Mouse (Mus musculus): ENCODE measurements around the gene Pnmal1. TPM values are rescaled to one million over a fixed set of nuclear protein-coding genes. Genes with fewer than 3 reads are reported as not detected.
"Not testable (repeated sequence)": the region's sequence is repeated elsewhere in the genome, so short reads cannot be mapped to it uniquely, and the experiment has no call there.

Pnmal1 gene
- polyA plus RNA-seq, 1 experiment, result not detected

DNA sequence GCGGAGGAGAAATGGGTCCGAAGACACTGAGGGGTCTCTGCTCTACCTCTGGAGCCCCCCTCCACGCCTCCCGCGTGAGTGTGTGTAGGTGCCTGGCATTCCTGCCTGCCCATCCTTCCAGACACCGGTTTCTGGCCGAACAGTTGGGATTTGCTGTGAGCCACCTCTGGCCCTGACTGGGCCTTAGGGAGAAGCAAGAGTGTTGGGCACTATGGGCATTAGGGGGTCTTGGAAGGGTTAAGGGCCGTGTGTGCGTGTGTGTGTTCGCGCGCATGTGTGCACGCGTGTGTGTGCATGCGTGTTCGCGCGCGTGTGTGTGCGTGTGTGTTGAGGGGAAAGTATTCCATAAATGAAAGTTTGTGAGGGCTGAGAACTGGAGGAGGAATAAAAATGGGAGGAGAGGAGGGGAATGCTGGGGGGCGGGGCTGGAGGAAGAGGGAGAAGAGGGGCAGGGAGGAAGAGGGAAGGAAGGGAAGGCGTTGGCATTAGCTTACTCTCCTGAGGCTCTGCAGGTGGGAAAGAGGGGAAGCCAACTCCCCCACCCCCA lies 12.1 kb upstream of the Pnmal1 start:
- H3K79me3 ChIP-seq (ENCODE audit: low read depth), result no peaks in the 10 kb centered on the region
- no peaks in the 10 kb centered on the region for H3K27me3 ChIP-seq (ENCODE audit: control insufficient read depth, insufficient read depth, insufficient read length)
- H3K4me3 ChIP-seq (ENCODE audit: insufficient read depth, poor library complexity, severe bottlenecking), result no peak overlapping the region
- TF ChIP-seq MYOD1 (IDR thresholded peaks at IDR 0.05; ENCODE audit: control insufficient read depth, insufficient read length, low read depth) (no peak), CEBPB (IDR thresholded peaks at IDR 0.05; ENCODE audit: low read depth) (no peak), CTCF (IDR thresholded peaks at IDR 0.05; ENCODE audit: control insufficient read depth, insufficient read depth, insufficient read length) (no peak), FOSL1 (IDR thresholded peaks at IDR 0.05; ENCODE audit: insufficient read depth, low read length, poor library complexity, severe bottlenecking) (no peak), MAX (IDR thresholded peaks at IDR 0.05) (no peak), MYOG (IDR thresholded peaks at IDR 0.05; ENCODE audit: control insufficient read depth, extremely low read depth, insufficient read length) (no peak), USF1 (IDR thresholded peaks at IDR 0.05; ENCODE audit: low read depth) (no peak)
- H3K79me2 ChIP-seq (ENCODE audit: control insufficient read depth, insufficient read depth), result no peaks in the 10 kb centered on the region
- peak overlapping the region; percentile 36 for H3ac ChIP-seq (ENCODE audit: control insufficient read depth, insufficient read length, low read depth)
- no peaks in the 10 kb centered on the region for H3K36me3 ChIP-seq (ENCODE audit: control insufficient read depth, insufficient read depth)

- no peaks in the 10 kb centered on the region for H3K27me3 ChIP-seq (ENCODE audit: control insufficient read depth, insufficient read depth, insufficient read length)
- no peaks in the 10 kb centered on the region for H3K79me3 ChIP-seq (ENCODE audit: low read depth)
- H3K36me3 ChIP-seq (ENCODE audit: control insufficient read depth, insufficient read depth), result no peaks in the 10 kb centered on the region
- H3K4me3 ChIP-seq (ENCODE audit: insufficient read depth, poor library complexity, severe bottlenecking), result no peak overlapping the region
- TF ChIP-seq MAX (IDR thresholded peaks at IDR 0.05), result no peak
- TF ChIP-seq MYOD1 (IDR thresholded peaks at IDR 0.05; ENCODE audit: control insufficient read depth, insufficient read length, low read depth), result peak; percentile 93
- H3ac ChIP-seq (ENCODE audit: control insufficient read depth, insufficient read length, low read depth), result peak overlapping the region; percentile 51
- no peaks in the 10 kb centered on the region for H3K79me2 ChIP-seq (ENCODE audit: control insufficient read depth, insufficient read depth)
Measured at GRCm38 (mm10) chr7:16947959-16948361, 11.5 kb upstream of the Pnmal1 start.

GRCm38 (mm10) chr7:16948923-16949458 lies 10.5 kb upstream of the Pnmal1 start:
- no peak overlapping the region for H3ac ChIP-seq (ENCODE audit: control insufficient read depth, insufficient read length, low read depth)
- no peaks in the 10 kb centered on the region for H3K27me3 ChIP-seq (ENCODE audit: control insufficient read depth, insufficient read depth, insufficient read length)
- TF ChIP-seq CEBPB (IDR thresholded peaks at IDR 0.05; ENCODE audit: low read depth), result no peak
- TF ChIP-seq CTCF (IDR thresholded peaks at IDR 0.05; ENCODE audit: control insufficient read depth, insufficient read depth, insufficient read length), result no peak
- no peak for TF ChIP-seq MAX (IDR thresholded peaks at IDR 0.05)
- TF ChIP-seq MYOD1 (IDR thresholded peaks at IDR 0.05; ENCODE audit: control insufficient read depth, insufficient read length, low read depth), result peak; percentile 64
- no peak for TF ChIP-seq FOSL1 (IDR thresholded peaks at IDR 0.05; ENCODE audit: insufficient read depth, low read length, poor library complexity, severe bottlenecking)
- TF ChIP-seq USF1 (IDR thresholded peaks at IDR 0.05; ENCODE audit: low read depth), result no peak

DNA sequence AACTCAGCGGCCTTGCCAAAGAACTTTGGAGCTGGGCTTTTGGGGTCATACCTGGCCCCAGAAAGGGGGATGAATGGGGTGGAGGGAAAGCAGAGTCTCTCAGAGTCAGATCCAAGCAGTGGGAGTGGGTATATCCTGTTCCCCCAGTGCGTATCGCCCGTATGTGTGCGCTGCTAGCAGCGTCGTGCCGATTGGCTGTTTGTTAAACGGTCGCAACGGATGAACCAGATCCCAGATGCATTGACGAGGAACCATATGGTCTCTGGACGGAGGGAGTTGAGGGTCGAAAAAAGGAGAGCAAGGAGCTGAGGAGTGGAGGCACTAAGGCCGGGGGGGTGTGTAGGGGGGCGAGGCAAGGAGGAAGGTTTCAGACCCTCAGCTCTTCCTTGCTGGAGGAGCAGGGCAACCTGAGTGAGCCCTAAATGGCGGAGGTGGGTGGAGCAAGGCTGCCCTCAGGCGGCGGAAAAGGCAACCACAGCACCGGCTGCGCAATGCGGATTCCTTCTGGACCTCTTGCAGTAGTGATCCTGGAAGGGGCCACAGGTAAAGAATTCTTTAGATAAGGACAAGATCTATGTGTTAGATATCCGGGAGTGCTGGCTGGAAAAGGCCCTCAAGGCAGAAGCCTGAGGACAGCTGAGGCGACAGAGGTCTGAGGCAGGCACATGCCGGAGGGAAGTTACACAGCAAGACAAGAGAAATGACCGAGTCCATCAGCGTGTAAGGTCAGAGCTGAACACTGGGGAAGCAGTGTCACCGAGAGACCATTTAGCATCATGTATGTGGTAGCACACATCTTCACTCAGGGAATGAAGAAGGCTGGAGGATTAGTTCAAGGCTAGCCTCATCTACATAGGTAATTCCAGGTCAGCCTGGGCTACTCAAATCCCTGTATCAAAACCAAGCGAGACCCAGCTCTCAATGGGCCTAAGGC lies 9.3 kb upstream of the Pnmal1 start:
- Histone ChIP-seq H3K79me3 (ENCODE audit: low read depth) (no peaks in the 10 kb centered on the region), H3K4me3 (ENCODE audit: insufficient read depth, poor library complexity, severe bottlenecking) (no peak overlapping the region), H3K79me2 (ENCODE audit: control insufficient read depth, insufficient read depth) (no peaks in the 10 kb centered on the region), H3ac (ENCODE audit: control insufficient read depth, insufficient read length, low read depth) (peak overlapping the region; percentile 7), H3K36me3 (ENCODE audit: control insufficient read depth, insufficient read depth) (no peaks in the 10 kb centered on the region), H3K27me3 (ENCODE audit: control insufficient read depth, insufficient read depth, insufficient read length) (no peaks in the 10 kb centered on the region)
- TF ChIP-seq CTCF (IDR thresholded peaks at IDR 0.05; ENCODE audit: control insufficient read depth, insufficient read depth, insufficient read length) (peak; percentile 75), USF1 (IDR thresholded peaks at IDR 0.05; ENCODE audit: low read depth) (no peak)

More at GRCm38 (mm10) chr7:16948923-16949458, 10.5 kb upstream of the Pnmal1 start:
- Histone ChIP-seq H3K4me3 (ENCODE audit: insufficient read depth, poor library complexity, severe bottlenecking) (no peak overlapping the region), H3K79me2 (ENCODE audit: control insufficient read depth, insufficient read depth) (no peaks in the 10 kb centered on the region), H3K79me3 (ENCODE audit: low read depth) (no peaks in the 10 kb centered on the region), H3K36me3 (ENCODE audit: control insufficient read depth, insufficient read depth) (no peaks in the 10 kb centered on the region)

DNA sequence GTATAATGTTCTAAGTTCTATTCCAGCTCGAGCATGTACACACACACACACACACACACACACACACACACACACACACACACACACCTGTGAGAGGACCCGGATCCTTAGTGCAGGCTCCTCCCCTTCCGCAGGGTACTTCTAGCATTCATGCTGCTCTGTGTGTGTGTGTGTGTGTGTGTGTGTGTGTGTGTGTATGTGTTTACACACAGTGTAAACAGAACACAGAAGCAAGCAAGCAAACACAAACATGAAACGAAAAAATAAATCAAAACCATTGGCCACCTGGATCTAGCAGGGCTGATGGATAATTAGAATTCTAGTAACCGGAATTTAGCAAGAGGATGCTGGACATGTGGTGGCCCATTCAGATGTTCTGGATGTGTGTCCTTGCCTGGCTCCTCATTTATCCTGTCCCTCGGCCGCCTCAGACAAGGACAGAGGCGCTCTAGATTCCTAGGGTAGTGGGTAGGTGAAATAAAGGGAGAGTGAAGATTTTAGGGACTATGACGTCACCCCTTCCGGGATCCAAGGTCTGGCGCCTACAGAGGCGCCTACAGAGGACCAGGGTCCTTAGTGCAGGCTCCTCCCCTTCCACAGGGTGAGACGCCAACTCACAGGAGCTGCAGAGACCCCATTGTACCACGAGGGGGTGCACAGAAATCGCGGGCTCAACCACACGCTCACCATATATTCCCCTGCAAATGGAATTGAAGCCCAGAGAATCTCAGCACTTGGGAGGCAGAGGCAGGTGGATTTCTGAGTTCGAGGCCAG lies 8.4 kb upstream of the Pnmal1 start:
- Histone ChIP-seq H3K79me3 (ENCODE audit: low read depth) (no peaks in the 10 kb centered on the region), H3K27me3 (ENCODE audit: control insufficient read depth, insufficient read depth, insufficient read length) (no peaks in the 10 kb centered on the region), H3K36me3 (ENCODE audit: control insufficient read depth, insufficient read depth) (no peaks in the 10 kb centered on the region), H3K79me2 (ENCODE audit: control insufficient read depth, insufficient read depth) (no peaks in the 10 kb centered on the region), H3ac (ENCODE audit: control insufficient read depth, insufficient read length, low read depth) (no peak overlapping the region), H3K4me3 (ENCODE audit: insufficient read depth, poor library complexity, severe bottlenecking) (no peak overlapping the region)
- TF ChIP-seq MYOG (IDR thresholded peaks at IDR 0.05; ENCODE audit: control insufficient read depth, extremely low read depth, insufficient read length), result no peak
- no peak for TF ChIP-seq FOSL1 (IDR thresholded peaks at IDR 0.05; ENCODE audit: insufficient read depth, low read length, poor library complexity, severe bottlenecking)
- TF ChIP-seq CEBPB (IDR thresholded peaks at IDR 0.05; ENCODE audit: low read depth), result no peak
- peak; percentile 73 for TF ChIP-seq CTCF (IDR thresholded peaks at IDR 0.05; ENCODE audit: control insufficient read depth, insufficient read depth, insufficient read length)

DNA sequence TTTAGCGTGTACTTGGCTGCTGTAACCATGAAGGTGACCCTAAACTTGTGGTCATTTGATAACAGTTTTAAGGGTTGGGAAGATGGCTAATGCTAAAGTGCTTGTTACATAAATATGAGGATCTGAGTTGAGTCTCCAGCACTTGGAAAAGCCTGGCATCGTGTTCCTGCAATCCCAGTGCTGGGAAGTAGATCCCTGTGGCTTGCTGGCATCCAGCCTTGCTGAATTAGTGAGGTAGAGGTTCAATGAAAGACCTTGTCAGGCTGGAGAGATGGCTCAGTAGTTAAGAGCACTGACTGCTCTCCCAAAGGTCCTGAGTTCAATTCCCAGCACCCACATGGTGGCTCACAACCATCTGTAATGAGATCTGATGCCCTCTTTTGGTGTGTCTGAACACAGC lies 5.7 kb upstream of the Pnmal1 start:
- H3K4me3 ChIP-seq (ENCODE audit: insufficient read depth, poor library complexity, severe bottlenecking); H3K36me3 ChIP-seq (ENCODE audit: control insufficient read depth, insufficient read depth); H3ac ChIP-seq (ENCODE audit: control insufficient read depth, insufficient read length, low read depth); H3K79me3 ChIP-seq (ENCODE audit: low read depth); H3K79me2 ChIP-seq (ENCODE audit: control insufficient read depth, insufficient read depth); H3K27me3 ChIP-seq (ENCODE audit: control insufficient read depth, insufficient read depth, insufficient read length): not testable (repeated sequence)

All from C2C12 (cell line).